Mouse (Mus musculus) kidney, postnatal 4 days (tissue): ENCODE data around the gene Il4i1.

Experiments used
- DNase-seq, 2 experiments: peaks; one replicate each; pipeline ENCODE4 v3.0.0; 2021; ENCODE audit warnings: mixed read lengths in 2 of 2

The Il4i1 gene

DNA sequence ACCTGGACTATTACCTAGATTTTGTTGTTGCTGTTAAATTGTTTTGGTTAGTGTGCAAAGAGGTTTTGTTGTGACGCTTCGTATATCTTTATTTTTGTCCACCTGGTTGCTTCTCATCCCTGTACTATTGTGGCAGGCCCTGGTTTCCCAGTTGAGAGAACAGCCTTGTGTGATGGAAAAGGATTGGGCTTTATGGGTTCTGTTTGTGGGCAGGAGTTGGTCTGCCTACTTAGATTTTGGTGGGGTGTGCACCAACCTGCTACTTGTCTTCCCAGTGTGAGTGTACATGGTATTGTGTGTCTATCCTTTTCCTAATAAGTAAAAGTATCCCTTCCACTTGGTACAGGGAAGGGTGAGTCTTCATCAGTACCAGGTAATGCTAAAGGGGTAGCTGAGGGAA is 3.2 kb downstream of the Il4i1 start:
- peak; percentile 0 for DNase-seq

GRCm38 (mm10) chr7:44819863-44820262 is 3.7 kb downstream of the Il4i1 start:
- peak; percentile 0 to 1 for DNase-seq

DNA sequence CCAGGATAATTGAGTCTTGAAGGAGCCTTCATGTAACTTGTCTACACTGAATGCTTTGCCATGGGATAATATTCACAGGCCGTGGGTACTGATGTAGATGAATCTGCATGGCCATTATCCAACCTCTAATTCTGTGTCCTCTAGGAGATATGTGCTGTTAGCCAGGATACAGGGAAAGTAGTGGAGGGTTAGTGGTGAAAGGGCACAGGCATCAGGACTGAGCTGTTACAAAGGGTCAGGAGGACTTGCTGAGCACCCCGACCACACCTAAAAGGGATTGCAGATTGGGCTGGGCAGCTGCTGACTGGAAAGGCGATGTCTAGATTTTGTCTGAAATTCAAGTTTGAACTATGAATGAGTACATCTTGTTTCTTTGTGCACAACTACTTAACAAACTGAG is 4.3 kb downstream of the Il4i1 start:
- peak; percentile 0 for DNase-seq

- peak; percentile 3 to 6 for DNase-seq
These were observed 5.7 kb downstream of the Il4i1 start for GRCm38 (mm10) chr7:44821666-44822448.

DNA sequence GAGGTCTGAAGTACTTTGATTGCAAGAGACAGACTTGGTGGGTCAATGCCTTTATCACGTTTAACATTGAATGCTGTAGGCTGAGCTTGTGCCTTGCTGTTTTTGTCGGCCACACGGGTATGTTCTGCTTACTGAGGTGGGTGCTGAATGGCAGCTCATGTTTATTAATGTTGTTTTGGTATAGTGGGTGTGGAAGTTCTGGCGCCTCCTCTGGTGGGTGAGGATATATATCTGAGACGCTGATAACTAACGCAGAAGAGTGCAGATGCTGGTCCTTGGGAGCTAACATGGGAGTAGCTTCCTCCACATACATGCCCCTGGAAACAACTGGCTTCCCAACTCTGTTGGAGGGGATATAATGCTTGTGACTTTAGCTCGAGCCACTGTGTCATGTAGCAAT is 7.2 kb downstream of the Il4i1 start:
- no peak for DNase-seq

DNA sequence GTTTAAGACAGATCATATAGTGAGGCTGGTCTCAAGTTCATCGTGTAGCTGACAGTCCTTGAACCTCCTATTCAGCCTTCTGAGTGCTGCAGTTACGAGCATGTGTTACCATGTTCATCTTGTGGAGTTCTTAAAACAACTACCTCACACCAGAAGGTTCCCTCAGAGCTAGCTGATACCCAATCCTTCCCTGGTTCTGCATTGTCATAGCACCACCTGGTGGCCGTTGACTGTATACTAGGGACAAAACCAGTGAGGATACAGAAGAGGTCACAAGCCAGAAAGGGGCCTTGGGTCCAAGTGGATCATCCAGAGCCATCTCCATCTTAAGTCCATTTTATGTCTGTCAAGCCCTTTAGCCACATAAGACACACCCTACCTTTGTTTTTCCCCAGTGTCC is 8.7 kb downstream of the Il4i1 start:
- peak; percentile 89 for DNase-seq

DNA sequence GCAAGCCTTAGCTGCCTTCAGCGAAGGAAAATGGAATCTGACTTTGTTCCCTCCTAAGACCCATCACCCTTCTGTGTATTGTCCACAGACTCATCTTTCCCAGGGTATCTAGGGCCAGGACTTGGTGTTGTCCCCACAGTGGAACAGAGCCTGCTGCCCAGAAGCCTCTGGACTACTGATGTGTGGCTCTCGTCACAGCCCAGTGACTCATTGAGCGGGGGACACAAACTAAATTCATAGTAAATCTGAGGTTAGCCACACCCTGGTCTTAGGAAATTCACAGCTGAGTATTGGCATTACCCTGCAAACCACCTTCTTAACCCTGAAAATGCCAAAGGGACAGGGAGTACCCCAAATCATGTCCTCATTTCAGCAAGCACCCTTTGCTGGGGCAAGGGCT is 10.6 kb downstream of the Il4i1 start:
- DNase-seq = no peak

GRCm38 (mm10) chr7:44828706-44829105 is 12.5 kb downstream of the Il4i1 start:
- DNase-seq = no peak

DNA sequence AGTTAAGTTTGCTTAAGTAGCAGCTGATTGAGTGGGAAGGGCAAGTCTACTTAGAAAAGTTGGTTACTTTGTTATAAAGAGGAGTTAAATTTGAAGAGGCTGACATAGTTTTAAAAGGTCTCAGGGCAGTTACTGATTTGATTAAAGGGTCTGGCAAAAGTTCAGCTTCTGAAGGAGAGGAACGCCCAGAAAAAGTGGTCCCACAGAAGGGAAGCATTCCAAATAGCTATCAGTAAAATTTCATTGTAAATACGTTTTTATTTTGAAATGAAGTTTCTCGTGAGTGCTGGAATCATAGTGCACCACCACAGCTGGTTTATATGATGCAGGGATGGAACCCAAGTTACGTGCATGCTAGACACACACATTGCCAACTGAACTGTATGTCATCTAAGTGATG is 16.6 kb downstream of the Il4i1 start:
- no peak for DNase-seq

GRCm38 (mm10) chr7:44835373-44836015 is 19.3 kb downstream of the Il4i1 start:
- no peak for DNase-seq

- DNase-seq = peak; percentile 39 to 55
These were observed 19.8 kb downstream of the Il4i1 start for GRCm38 (mm10) chr7:44836016-44836404.

- no peak for DNase-seq
These were observed 20.4 kb downstream of the Il4i1 start for GRCm38 (mm10) chr7:44836423-44837053.

GRCm38 (mm10) chr7:44838073-44838472 is 21.9 kb downstream of the Il4i1 start:
- DNase-seq = no peak

GRCm38 (mm10) chr7:44839171-44839490 is 22.9 kb downstream of the Il4i1 start:
- DNase-seq = no peak

DNA sequence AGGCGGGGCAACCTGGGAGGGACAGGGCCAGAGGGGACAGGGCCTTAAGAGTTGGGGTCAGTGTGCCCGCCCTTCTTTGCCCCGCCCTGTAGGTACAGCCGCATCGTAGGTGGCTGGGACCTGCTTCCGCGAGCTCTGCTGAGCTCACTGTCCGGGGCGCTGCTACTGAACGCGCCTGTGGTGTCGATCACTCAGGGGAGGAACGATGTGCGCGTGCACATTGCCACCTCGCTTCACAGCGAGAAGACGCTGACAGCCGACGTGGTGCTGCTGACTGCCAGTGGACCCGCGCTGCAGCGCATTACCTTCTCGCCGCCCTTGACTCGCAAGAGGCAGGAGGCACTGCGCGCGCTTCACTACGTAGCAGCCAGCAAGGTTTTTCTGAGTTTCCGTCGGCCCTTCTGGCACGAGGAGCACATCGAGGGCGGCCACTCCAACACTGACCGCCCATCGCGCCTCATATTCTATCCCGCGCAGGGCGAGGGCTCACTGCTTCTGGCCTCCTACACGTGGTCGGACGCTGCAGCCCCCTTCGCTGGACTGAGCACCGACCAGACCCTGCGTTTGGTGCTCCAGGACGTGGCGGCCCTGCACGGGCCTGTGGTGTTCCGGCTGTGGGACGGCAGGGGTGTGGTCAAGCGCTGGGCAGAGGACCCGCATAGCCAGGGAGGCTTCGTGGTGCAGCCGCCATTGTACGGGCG is 23.5 kb downstream of the Il4i1 start:
- DNase-seq = peak; percentile 63 to 76

DNA sequence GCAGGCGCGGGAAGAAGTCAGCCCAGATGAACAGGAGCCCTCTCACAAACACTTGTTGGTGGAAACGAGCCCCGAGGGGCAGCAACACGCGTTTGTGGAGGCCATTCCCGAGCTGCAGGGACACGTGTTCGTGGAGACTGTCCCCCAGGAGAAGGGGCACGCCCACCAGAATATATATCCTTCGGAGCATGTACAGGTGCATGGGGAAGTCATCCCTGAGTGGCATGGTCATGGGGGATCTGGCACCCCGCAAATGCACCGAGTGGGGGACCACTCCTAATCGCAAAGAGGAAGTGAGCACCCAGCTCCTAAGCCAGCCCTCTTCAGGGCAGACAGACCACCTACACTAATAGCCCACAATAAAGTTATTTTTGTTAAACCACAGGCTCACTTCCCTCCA is 24.2 kb downstream of the Il4i1 start:
- DNase-seq = no peak

- DNase-seq = no peak
These were observed 25.8 kb downstream of the Il4i1 start for GRCm38 (mm10) chr7:44841825-44842463.

GRCm38 (mm10) chr7:44845006-44845405 is 28.8 kb downstream of the Il4i1 start:
- DNase-seq = no peak

DNA sequence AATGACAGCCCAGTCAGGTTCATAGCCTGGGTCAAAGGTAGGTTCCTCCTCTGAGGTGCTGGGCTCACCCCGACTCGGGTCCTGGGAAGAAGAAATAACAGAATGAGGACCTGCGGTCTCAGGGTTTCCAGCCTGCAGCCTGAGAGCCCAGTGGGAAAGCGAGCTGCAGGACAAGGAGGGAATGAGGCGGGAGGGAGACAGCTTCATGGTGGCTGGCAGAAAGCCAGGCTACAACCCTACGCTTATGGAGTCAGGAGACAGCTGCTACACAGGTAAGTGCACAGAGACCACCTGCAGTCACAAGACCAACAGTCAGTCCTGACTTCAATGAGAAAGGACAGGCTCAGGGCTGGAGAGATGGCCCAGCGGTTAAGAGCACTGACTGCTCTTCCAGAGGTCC is 30.6 kb downstream of the Il4i1 start:
- DNase-seq = no peak

DNA sequence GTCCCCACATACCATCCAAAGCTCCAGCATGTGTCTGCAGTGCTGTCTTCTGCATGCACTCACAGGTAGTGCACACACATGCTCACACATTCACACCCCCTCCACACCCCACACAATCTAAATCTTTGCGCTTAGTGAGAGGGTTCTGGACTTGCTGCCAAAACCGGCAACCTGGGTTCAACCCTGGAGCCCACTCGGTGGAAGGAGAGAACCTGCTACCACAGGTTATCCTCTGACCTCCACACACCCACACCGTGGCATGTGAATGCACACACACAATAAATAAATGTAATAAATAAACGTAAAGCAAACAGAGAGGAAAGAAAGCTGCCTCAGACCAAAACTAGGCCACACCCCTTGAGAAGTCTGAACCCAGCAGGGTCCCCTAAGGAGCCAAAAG is 31.6 kb downstream of the Il4i1 start:
- DNase-seq = no peak

GRCm38 (mm10) chr7:44848561-44849415 is 32.6 kb downstream of the Il4i1 start, which contains the start of the genes Akt1s1 and Tbc1d17:
Akt1s1 (plus strand) TSS chr7:44848991.
Tbc1d17 (minus strand) TSS chr7:44849079.
- peak; percentile 97 to 98 for DNase-seq
